Mouse (Mus musculus) liver, adult 2 months (tissue): ENCODE measurements around the gene Bloc1s3. TPM values are rescaled to one million over a fixed set of nuclear protein-coding genes. Genes with fewer than 3 reads are reported as not detected.

ENCODE experiments used
- DNase-seq: peaks from one replicate; pipeline ENCODE4 v3.0.0-alpha.2; 2011; ENCODE audit warnings: low read depth, low spot score; ENCODE audit errors: extremely low read depth
- H3K27ac ChIP-seq: fragments of 200-500 bp; replicated peaks from 2 replicates; pipeline ENCODE4 v1.5.1; 2012; ENCODE audit warnings: low read depth, mild to moderate bottlenecking, control low read depth, inconsistent platforms, low read length; ENCODE audit not compliant: insufficient read depth
- H3K27me3 ChIP-seq: fragments of 200-500 bp; 2 replicates; pipeline ENCODE4 v1.6.1; 2012; ENCODE audit warnings: mild to moderate bottlenecking, moderate library complexity, low read length, inconsistent platforms; ENCODE audit not compliant: control insufficient read depth, insufficient read depth
- H3K36me3 ChIP-seq: fragments of 200-500 bp; 2 replicates; pipeline ENCODE4 v1.6.1; 2012; ENCODE audit warnings: low read length, inconsistent platforms; ENCODE audit not compliant: control insufficient read depth, insufficient read depth
- H3K4me1 ChIP-seq: fragments of 200-500 bp; 2 replicates; pipeline ENCODE4 v1.6.1; 2011; ENCODE audit warnings: low read length; ENCODE audit not compliant: control insufficient read depth, insufficient read depth
- H3K4me3 ChIP-seq: fragments of 200-500 bp; 2 replicates; pipeline ENCODE4 v1.5.1; 2011; ENCODE audit warnings: low read depth, mild to moderate bottlenecking, control low read depth, low read length, moderate library complexity; ENCODE audit not compliant: insufficient read depth
- H3K79me2 ChIP-seq: fragments of 200-500 bp; 2 replicates; pipeline ENCODE4 v1.6.1; 2012; ENCODE audit warnings: inconsistent platforms, mild to moderate bottlenecking, low read length, moderate library complexity; ENCODE audit not compliant: control insufficient read depth, insufficient read depth
- H3K9ac ChIP-seq: fragments of 200-500 bp; 2 replicates; pipeline ENCODE4 v1.6.1; 2012; ENCODE audit warnings: low read depth, mild to moderate bottlenecking, control low read depth, inconsistent platforms, low read length
- CTCF ChIP-seq: fragments of 200-500 bp; IDR thresholded peaks from 2 replicates; pipeline ENCODE4 v1.5.1; 2011; ENCODE audit warnings: low read depth, low read length, control low read depth
- POLR2A ChIP-seq: fragments of 200-500 bp; IDR thresholded peaks from 2 replicates; pipeline ENCODE4 v1.6.1; 2011; ENCODE audit warnings: low read length, control low read depth; ENCODE audit not compliant: insufficient read depth; ENCODE audit errors: extremely low read depth
- WGBS: fragments of 180-500 bp; shearing (Covaris S2); methylation state at CpG from one replicate; pipeline ENCODE4 v1.1.7; 2018; 5-methylcytosine and 5-hydroxymethylcytosine counted together
- polyA plus RNA-seq: library from polyadenylated mRNA; depleted of rRNA; stranded (reverse); fragments of >200 nt; gene quantifications from 2 replicates; pipeline ENCODE4 v1.2.3, GENCODE M21; 2012
- total RNA-seq: library from RNA; depleted of rRNA; stranded (reverse); fragments of >200 nt; gene quantifications from 2 replicates; pipeline ENCODE4 v1.2.3, GENCODE M21; 2014

Gene Bloc1s3
- total and polyA plus RNA-seq, 2 experiments, result 2.8 to 6.2 TPM

DNA sequence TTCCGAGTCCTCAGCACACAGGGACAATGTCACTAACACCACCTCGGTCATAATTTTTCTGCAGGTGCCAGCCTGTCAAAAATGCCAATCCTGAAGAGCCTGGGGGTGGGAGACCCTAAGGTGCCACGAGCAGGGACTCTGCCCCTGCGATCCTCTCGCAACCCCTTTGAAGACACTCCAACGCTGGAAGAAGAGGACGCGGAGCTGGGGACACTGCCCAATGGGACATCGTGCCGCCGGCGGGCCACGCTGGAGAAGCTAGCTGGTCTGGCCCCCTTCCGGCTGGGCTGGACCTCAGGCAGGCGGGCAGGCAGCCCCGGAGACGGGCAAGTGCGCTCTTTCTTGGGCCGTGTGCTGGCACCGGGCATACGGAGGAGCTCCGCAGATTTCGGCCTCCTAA is 38.8 kb downstream of the Bloc1s3 start:
- H3K4me1 ChIP-seq, result peaks cover 5% of the 10 kb centered on the region; the same call in 1 of the 2 replicates
- H3K27me3 ChIP-seq, result peaks cover 7% of the 10 kb centered on the region; the same call in 1 of the 2 replicates
- H3K79me2 ChIP-seq, result no peaks in the 10 kb centered on the region
- H3K9ac ChIP-seq, result no peak overlapping the region
- DNase-seq, result no peak
- WGBS, result 45% methylated on average over 23 of the region's 23 CpGs
- H3K27ac ChIP-seq, result no peak overlapping the region
- H3K36me3 ChIP-seq, result no peaks in the 10 kb centered on the region
- H3K4me3 ChIP-seq, result no peak overlapping the region
- TF ChIP-seq CTCF (no peak), POLR2A (no peak)

DNA sequence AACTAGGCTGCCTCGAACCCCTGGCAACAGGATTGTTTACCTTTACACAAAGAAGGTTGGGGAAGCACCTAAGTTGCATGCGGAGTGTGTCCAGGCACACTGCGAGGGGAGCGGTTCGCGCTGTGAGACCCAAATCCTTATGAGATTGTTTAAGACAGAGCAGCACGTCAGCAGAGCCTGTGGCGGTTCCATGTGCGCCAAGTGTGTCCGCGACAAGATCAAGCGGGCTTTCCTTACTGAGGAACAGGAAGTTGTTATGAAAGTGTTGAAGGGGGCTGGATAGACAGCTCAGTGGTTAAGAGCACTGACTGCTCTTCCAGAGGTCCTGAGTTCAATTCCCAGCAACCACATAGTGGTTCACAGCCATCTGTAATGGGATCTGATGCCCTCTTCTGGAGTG is 39.9 kb downstream of the Bloc1s3 start:
- Histone ChIP-seq H3K4me3 (0 out of 2 replicates have a peak overlapping the region, but pooled peaks have one; percentile 7), H3K79me2 (no peaks in the 10 kb centered on the region), H3K27me3 (peaks cover 4% of the 10 kb centered on the region; the same call in 1 of the 2 replicates), H3K36me3 (no peaks in the 10 kb centered on the region), H3K4me1 (peaks cover 5% of the 10 kb centered on the region; the same call in 1 of the 2 replicates), H3K27ac (peak overlapping the region; percentile 64), H3K9ac (peak overlapping the region; percentile 53; the same call in 1 of the 2 replicates)
- DNase-seq, result no peak
- TF ChIP-seq CTCF (no peak), POLR2A (no peak)
- 58% methylated on average over 12 of the region's 12 CpGs for WGBS

DNA sequence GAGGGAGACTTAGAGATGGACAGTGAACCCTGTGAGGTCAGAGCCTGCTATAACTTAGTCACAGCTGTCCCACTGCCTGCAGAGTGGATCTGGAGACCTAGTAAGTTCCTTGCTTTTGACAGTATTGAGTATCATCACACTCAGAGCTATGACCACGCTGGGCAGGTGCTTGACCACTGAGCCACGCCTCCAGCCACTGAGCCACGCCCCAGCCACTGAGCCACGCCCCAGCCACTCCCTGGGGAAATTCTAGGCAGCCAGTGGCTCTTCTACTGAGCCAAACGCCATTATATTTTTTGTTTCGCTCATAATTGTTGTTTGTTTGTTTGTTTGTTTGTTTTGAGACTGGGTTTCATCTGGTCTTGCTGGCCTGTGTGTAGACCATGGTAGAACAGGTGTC is 40.5 kb downstream of the Bloc1s3 start:
- Histone ChIP-seq H3K4me3 (no peak overlapping the region), H3K79me2 (no peaks in the 10 kb centered on the region), H3K36me3 (no peaks in the 10 kb centered on the region), H3K9ac (no peak overlapping the region), H3K4me1 (0 out of 2 replicates have a peak, but pooled peaks cover under 1% of the 10 kb centered on the region), H3K27me3 (peaks cover 4% of the 10 kb centered on the region; the same call in 1 of the 2 replicates), H3K27ac (no peak overlapping the region; the same call in 1 of the 2 replicates)
- no peak for TF ChIP-seq POLR2A
- no peak for TF ChIP-seq CTCF
- whole genome bisulfite sequencing, result 37% methylated on average over 6 of the region's 6 CpGs
- no peak for DNase-seq

DNA sequence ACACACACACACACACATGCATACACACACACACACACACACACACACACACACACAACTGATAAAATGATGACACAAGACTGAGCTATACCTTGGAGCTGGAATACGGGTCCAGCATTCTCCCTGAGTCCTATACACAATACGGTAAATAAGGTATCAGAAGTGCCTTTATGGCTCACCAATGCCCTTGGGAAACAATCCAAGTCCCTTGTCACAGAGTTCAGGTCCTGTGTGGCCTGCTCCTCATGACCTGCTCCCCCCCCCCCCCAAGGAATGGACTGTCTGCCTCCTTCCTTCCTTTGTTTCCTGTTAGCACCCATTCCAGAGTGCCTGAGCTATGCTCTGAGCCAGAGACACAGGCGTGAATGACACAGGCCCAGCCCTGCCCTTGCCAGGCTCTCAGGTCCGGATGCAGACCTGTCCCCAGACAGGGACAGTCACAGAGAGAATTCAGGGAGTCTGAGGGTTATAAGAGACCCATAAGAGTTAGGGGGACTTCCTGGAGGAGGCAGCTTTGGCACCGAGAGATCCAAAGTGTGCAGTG is 41.5 kb downstream of the Bloc1s3 start:
- no peaks in the 10 kb centered on the region for H3K4me1 ChIP-seq
- 67% methylated on average over 5 of the region's 5 CpGs for WGBS

DNA sequence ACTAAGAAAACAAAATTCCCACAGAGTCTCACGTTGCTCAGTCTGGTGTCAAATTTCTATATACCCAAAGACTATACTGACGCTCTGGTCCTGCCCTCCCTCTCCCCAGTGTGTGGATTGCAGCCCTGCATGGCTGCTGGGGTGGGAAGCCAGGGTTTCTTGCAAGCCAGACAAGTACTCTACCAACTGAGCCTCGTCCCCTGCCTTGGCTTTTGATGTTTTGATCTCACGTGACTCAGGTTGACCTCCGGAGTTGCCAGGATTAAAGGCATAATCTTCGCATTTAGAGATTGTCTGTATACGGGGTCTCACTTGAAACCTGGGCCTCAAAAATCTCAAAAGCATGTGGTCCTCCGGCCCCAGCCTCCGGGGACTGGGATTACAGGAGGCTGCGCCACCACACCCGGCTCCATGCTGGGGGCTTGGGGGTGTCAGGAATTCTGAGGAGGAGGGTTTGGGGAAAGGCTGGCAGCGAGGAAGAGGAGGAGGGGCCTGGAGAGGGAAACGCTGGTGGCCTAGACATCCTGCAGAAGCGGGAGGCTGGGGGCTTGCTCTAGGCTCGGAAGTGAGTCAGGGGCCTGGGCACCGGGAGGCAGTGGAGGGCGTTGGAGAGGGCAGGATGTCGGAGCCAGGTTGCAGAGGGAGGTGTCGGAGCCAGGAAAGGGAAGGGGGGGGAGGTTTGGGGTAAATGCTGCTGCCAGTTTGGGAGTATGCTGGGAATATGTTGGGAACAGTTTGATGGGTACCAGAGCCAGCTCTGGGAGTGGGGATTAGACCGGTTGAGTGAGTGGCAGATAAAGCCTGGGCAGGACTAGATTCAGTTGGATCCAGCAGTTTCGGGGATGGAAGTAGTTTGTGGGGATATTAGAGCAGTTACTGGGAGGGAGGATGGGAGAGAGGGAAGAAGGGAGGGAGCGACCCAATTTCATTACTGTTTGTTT is 43.5 kb downstream of the Bloc1s3 start:
- Histone ChIP-seq H3K4me3 (peak overlapping the region; percentile 70), H3K9ac (peak overlapping the region; percentile 15), H3K79me2 (no peaks in the 10 kb centered on the region), H3K4me1 (0 out of 2 replicates have a peak, but pooled peaks cover 2% of the 10 kb centered on the region), H3K36me3 (no peaks in the 10 kb centered on the region), H3K27me3 (peaks cover 3% of the 10 kb centered on the region; the same call in 1 of the 2 replicates), H3K27ac (peak overlapping the region; percentile 53)
- TF ChIP-seq POLR2A (no peak), CTCF (no peak)
- 31% methylated on average over 22 of the region's 22 CpGs for WGBS
- no peak for DNase-seq

More for the DNA sequence above, 41.5 kb downstream of the Bloc1s3 start:
- Histone ChIP-seq H3K27ac (peak overlapping the region; percentile 71), H3K9ac (peak overlapping the region; percentile 30), H3K27me3 (peaks cover 4% of the 10 kb centered on the region; the same call in 1 of the 2 replicates), H3K36me3 (no peaks in the 10 kb centered on the region), H3K4me3 (no peak overlapping the region), H3K79me2 (no peaks in the 10 kb centered on the region)
- TF ChIP-seq CTCF (no peak), POLR2A (no peak)
- DNase-seq, result no peak
